Mouse (Mus musculus) left cerebral cortex, postnatal 10 days (tissue): ENCODE results near the gene Pdzrn4. TPM values are rescaled to one million over a fixed set of nuclear protein-coding genes. Genes with fewer than 3 reads are reported as not detected.

Experiments used
- DNase-seq, 2 experiments: peaks; one replicate each; pipeline ENCODE4 v3.0.0; 2021 to 2022; ENCODE audit warnings: low spot score in 2 of 2, mixed read lengths in 1 of 2; ENCODE audit errors: extremely low spot score in 1 of 2
- intact Hi-C: fragments of 180-260 bp; cut with DNase I; formaldehyde crosslinking; loops from one replicate; pipeline ENCODE4 v1.15.1; 2025
- total RNA-seq, 2 experiments: library from RNA; stranded (reverse); gene quantifications; 2 replicates each; pipeline ENCODE4 v1.2.3; 2021

Gene Pdzrn4
- total RNA-seq, 2 experiments from 2014 or later: 16.4 to 18.5 TPM

DNA sequence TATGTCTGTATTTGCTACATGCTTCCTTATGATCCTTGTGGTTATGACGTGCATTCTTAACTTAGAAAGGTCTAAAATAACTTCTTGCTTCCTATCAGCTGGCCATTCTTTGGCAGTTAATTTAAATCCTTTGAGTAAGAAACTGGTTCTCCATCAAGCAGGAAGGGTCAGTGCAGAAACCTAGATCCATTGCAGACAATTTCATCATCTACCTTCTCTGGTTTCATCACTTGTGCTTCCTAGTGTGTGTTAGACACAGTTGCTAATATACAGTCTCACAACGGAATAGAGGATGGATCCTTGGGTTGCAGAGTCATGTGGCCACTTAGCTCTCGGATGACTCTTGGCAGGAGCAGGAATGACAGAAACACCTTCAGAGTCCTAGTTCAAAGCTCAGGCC, 397.6 kb downstream of the Pdzrn4 start:
- no peak for DNase-seq
- intact Hi-C loops: no loop called here

DNA sequence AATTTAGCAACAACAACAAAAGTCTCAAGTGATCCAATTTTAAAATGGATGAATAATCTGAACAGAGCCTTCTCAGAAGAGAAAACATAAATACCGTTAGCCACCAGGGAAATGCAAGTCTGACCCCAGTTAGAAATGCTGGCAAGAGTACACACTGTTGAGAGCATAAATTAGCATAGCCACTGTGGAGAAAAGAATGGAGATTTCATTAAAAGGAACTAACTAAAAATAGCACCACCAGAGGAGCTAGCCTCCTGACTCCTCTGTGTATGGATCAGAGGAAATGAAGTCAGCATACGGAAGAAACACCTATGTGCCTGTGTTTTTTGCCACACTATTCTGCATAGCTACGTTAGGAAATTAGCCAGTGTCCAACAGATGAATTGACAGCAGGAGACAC, 409.3 kb downstream of the Pdzrn4 start:
- DNase-seq: no peak
- intact Hi-C loops: no loop called here

- intact Hi-C loops: no loop called here
- no peak for DNase-seq
Observed at GRCm38 (mm10) chr15:92806352-92806751, 409.7 kb downstream of the Pdzrn4 start.
